Comparison of ENCODE assay signal across 26 mouse cellular contexts in the genomic region with DNA sequence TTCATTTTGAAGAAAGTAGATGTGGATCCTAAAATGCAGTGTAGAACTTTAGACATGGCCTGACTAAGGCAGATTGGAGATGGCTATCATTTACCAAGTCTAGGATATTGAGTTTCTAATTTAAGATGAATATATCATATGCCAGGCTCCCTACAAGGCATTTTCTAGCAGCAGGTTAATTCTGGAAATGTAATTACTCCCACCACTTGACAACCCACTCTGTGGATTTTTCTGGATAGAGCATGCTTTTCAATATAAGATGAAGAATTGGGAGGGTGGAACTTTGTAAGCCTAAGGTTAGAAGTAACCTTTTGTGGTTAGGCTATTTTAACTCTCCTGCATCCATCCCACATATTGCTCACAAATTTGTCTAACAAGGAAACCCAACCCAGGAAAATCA.
DNase-seq lines count a peak whose midpoint lies in the region; ATAC-seq lines count a peak whose summit lies in the region.
"Had no signal": no experiment of that assay in that cellular context is flagged by ENCODE, and none has a peak within 500 bp of the region (broad histone marks: within the 10 kb centered on the region; RNA-seq: fewer than 3 reads in every experiment).

No protein-coding gene starts in this region.

- H3K9ac ChIP-seq in midbrain, embryonic 13.5 days (replicated peaks) = no peak overlapping the region
- H3K9ac ChIP-seq: embryonic facial prominence, embryonic 13.5 days; embryonic facial prominence, embryonic 15.5 days; forebrain, embryonic 13.5 days; forebrain, embryonic 15.5 days; forebrain, postnatal 0 days had no signal

- no peak overlapping the region for H3K4me2 ChIP-seq in midbrain, embryonic 13.5 days (replicated peaks)
- H3K4me2 ChIP-seq: embryonic facial prominence, embryonic 13.5 days; embryonic facial prominence, embryonic 15.5 days; forebrain, embryonic 13.5 days; forebrain, embryonic 15.5 days had no signal

- no peak overlapping the region for H3K4me3 ChIP-seq in midbrain, embryonic 13.5 days (replicated peaks)
- H3K4me3 ChIP-seq: embryonic facial prominence, embryonic 13.5 days; embryonic facial prominence, embryonic 15.5 days; forebrain, embryonic 13.5 days; forebrain, embryonic 15.5 days had no signal

- ATAC-seq in frontal cortex, adult (ENCODE audit: low TSS enrichment) = peak; percentile 90
- no peak for ATAC-seq in midbrain, embryonic 13.5 days
- ATAC-seq: activated CD4-positive, CD25-positive, alpha-beta regulatory T cell, adult 4 months; CD4-positive, CD25-positive, alpha-beta regulatory T cell, adult 4 months; forebrain, embryonic 13.5 days; forebrain, embryonic 15.5 days; forebrain, postnatal 0 days; Patski had no signal

- no peaks in the 10 kb centered on the region for H3K27me3 ChIP-seq in midbrain, embryonic 13.5 days
- H3K27me3 ChIP-seq: CH12.LX; embryonic facial prominence, embryonic 13.5 days; embryonic facial prominence, embryonic 15.5 days; forebrain, embryonic 13.5 days; forebrain, embryonic 15.5 days; Patski had no signal

- H3K4me1 ChIP-seq in midbrain, embryonic 13.5 days (replicated peaks) = no peaks in the 10 kb centered on the region
- H3K4me1 ChIP-seq: embryonic facial prominence, embryonic 13.5 days; embryonic facial prominence, embryonic 15.5 days; forebrain, embryonic 13.5 days; forebrain, embryonic 15.5 days had no signal

- no peak for DNase-seq in frontal cortex, postnatal 10 days (ENCODE audit: low spot score in 2 of 2)
- peak; percentile 54 for DNase-seq in brain, adult 2 months (ENCODE audit: low read depth, low spot score)
- DNase-seq in telencephalon, adult 2 months (ENCODE audit: low read depth, low spot score) = peak; percentile 44
- DNase-seq: adrenal gland, adult 8-10 months; adrenal gland, postnatal 14 days; adrenal gland, postnatal 36 days; B cell, adult 2 months; cerebellum, adult 11 months; cerebellum, adult 18-20 months; cerebellum, adult 8-10 months; cerebellum, adult 9-11 months; cerebellum, postnatal 14 days; cerebellum, postnatal 36 days; embryo, embryonic 11 days; forebrain, postnatal 0 days had no signal

- H3K9me3 ChIP-seq in midbrain, embryonic 13.5 days = no peaks in the 10 kb centered on the region
- H3K9me3 ChIP-seq: embryonic facial prominence, embryonic 13.5 days; embryonic facial prominence, embryonic 15.5 days; forebrain, embryonic 13.5 days; forebrain, embryonic 15.5 days; G1E had no signal

- no peak overlapping the region for H3K27ac ChIP-seq in midbrain, embryonic 13.5 days
- H3K27ac ChIP-seq: embryonic facial prominence, embryonic 13.5 days; embryonic facial prominence, embryonic 15.5 days; forebrain, embryonic 13.5 days; forebrain, embryonic 15.5 days had no signal

- no peaks in the 10 kb centered on the region for H3K36me3 ChIP-seq in midbrain, embryonic 13.5 days
- H3K36me3 ChIP-seq: embryonic facial prominence, embryonic 13.5 days; embryonic facial prominence, embryonic 15.5 days; forebrain, embryonic 15.5 days; G1E had no signal

Comparison
In these comparisons a context has a peak if more than half of its experiments do, and no peak if none do; other contexts are left out.
1. DNase-seq: peak in brain, adult 2 months (single experiment) and telencephalon, adult 2 months (single experiment); none in frontal cortex, postnatal 10 days (0 of 2).